Mouse (Mus musculus) ZHBTc4 (cell line): ENCODE results near the gene Map3k7.

Experiments used
- DNase-seq: peaks from one replicate; pipeline ENCODE4 v3.0.0-alpha.2; 2011; ENCODE audit warnings: low read depth, low spot score

The Map3k7 gene

GRCm38 (mm10) chr4:31963354-31964193 lies at the start of gene Map3k7:
Map3k7 (plus strand) TSS chr4:31964097.
- peak; percentile 98 for DNase-seq

GRCm38 (mm10) chr4:31915114-31915513 lies 48.8 kb upstream of the Map3k7 start:
- no peak for DNase-seq

- DNase-seq: no peak
These were observed 45.2 kb upstream of the Map3k7 start for GRCm38 (mm10) chr4:31918717-31919116.

DNA sequence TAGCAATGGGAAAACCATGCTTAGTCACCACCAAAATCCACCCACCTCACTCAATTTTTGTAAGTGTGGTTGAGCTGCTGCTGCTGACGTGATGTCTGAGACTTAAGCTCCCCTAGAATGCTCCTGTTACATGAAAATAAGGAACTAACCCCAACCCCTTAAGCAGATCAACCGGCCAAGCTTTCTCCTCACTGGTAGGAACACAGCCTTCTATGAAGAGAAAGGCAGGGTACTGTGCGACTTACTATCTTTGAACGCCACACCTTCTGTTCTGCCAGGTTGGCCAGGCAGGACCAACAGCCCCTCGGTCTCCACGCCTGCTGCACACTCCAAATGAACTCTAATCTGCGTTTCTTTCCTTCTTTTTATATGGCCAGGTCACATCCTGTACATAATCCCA lies 41.7 kb upstream of the Map3k7 start:
- no peak for DNase-seq

DNA sequence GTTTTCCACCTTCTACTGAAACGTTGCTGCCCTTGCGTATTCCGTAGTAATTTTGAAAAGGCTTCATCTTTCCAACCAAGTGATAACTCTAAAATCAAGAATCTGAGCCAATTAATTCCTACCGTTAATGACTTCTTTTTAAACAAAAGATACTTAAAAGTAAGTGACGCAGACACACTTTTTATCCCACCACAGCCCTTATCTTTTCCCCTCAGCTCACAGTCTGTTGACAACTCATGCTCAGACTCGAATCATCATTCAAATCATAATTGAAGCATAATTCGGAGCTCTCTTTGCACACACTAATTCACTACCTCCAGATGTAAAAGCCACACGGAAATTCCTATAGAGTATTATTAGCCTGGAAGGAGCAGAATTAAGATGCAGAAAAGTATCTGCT lies 40.5 kb upstream of the Map3k7 start:
- DNase-seq: no peak

DNA sequence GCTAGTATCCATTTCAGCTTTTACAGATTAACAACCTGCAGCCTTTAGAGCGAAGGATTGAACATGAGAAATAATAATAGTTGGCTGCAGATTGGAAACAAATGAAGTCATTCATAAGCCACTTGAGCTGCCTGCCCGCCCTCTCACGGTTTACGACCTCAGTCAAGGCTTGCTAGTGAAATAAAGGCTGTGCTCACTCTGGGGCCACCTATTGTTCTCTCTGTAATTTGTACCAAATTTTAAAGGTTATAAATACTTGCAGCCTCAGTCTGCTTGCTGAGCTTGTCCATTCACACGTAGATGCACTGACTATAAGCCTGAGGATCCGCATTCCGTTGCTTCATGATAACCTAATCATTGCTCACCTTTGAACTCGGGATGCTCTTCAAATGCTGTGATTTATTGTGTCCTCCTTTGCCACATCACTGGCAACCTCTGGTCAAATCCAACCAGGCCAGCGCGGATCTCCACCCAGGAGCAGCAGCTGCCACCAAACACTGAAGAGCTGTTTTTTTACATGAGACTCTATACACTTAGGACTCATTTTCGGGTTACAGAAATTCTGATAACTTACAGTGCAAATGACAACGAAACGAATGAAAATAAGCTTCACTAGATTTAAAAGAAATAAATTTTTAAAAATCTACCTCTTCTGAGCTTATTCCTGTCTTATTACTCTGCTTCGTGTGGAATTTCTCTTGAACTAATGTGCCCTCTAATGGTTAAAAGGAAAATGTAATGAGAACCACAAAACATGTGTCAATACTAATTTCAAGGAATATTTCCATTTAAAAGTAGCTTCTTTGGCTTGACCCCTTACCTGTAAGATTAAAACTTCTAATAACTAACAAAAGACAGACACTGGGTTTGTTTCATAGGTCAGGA lies 39.4 kb upstream of the Map3k7 start:
- DNase-seq: peak; percentile 3

GRCm38 (mm10) chr4:31933171-31933570 lies 30.7 kb upstream of the Map3k7 start:
- DNase-seq: no peak

GRCm38 (mm10) chr4:31935831-31936306 lies 28.0 kb upstream of the Map3k7 start:
- no peak for DNase-seq

DNA sequence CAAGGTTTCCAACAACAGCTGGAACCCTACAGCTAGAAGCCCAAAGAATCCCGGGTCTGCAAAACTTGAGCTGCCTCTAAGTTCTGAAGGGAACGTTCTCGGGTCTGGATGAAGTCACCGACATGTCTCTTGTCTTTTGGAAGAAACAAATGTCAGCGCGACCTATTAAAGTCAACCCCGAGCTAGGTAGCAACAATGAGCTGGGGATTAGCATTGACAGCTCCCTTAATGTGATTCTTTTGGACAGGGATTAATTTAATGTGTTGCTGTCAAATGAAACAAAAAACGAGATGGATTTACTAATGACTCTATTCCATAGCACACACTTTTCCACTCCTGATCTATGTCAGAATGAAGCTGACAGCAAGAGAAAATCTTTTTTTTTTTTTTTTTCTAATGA lies 27.5 kb upstream of the Map3k7 start:
- DNase-seq: no peak

DNA sequence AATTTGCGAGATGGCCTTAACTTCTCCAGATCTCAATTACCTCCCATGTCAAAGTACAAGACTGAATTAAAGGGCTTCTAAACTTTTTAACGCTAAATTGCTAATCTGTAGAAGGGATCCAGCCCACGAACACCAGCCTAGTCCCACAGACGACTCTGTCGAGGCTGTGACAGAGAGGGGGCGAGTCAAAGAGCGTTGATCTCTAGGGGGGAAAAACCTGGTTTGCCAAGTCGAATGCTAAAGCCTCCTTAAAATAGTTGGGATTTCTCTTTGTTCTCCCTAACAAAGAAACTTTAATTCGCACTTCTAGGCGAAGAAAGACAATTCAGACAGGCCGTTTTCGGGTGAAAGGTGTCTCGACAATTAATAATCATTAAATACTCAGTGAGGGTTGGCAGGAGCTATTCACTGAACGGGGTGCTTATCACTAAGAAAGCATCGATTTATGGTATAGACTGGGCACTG lies 27.0 kb upstream of the Map3k7 start:
- no peak for DNase-seq

DNA sequence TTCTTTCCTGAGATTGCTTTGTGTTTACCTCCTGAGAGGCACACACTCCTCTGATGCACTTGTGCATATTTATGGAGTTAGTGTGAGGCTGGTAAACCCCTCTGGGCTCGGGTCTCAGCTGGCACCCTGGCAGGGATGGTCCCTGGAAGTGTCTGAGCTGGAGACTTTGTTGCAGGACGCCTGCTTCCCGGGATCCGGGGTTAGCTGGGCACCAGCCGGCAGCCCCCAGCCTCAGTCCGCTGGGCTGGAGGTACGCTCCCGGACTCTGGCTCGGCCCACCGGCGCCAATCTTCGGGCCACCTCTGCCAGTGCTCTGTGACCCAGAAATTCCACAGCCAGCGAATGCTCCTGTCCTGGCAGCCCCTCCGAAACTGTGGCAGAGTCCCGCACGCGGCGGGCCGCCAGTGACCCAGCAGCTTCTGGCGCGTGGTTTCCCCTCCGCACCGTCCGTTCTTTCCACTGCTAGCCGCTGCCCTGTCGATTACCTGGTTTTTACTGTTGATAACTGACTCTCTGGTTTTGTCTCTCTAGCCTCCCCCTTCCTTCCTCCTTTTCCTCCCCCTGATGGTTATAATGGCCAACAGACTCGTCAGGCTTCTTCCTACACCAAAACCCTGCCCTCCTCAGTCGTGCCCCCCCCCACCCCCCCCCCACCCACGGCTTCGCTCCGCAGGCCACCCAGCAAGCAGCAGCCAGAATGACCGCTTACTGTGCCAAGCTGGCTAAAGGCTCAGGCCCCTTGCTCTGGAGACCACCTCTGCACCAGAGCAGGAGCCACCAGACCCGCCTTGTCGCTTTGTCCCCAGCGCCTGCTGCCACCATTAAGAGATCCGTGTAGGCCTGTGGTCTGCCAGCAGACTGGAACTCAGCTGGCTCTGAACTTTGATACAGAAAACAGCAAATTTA lies 26.3 kb upstream of the Map3k7 start:
- peak; percentile 34 for DNase-seq

DNA sequence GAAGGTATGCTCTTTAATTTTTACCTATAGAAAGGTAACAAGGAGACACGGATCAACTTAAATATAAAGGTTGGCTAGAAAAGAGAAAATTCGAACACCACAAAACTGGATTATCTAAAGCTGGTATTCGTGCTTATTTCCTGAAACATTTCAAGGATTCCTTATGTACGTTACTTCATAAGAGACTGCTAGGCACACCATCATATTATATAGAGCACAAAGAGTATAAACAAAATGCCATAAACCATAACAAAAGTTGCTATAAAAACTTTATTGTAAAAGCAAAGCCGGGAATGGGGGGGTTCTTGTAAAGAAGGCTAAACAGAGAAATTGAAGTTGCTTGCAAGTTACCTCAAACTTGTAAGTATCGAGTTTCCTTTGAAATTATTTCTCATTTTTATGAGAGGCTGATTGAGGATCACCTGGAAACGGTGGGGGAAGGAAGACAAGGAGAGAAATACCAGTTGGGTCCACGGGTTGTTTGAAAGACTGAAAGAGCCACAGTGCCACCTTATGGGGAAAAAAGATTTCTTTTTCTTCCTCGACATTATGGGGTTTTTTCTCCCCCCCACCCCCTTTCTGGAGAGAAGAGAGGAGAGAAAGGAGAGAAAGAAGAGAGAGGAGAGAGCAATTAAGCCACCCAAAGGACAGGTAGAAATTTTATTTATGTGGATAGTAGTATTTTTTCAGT lies 25.3 kb upstream of the Map3k7 start:
- DNase-seq: peak; percentile 41

GRCm38 (mm10) chr4:31941616-31942015 lies 22.3 kb upstream of the Map3k7 start:
- peak; percentile 14 for DNase-seq

DNA sequence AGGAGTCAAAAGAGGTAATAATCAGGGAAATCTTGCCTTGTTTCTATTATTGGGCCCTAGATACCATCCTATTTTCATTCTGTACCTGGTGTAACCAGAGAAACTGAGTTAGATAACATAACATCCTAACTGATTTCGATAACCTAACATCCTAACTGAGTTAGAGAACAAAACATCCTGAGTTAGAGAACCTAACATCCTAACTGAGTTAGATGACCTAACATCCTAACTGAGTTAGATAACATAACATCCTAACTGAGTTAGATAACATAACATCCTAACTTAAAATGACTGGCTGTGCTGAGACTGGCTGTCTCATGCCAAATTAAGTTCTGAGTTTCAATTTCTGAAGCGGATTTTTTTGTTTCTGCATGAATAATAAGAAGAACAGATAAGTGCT lies 20.9 kb upstream of the Map3k7 start:
- no peak for DNase-seq

DNA sequence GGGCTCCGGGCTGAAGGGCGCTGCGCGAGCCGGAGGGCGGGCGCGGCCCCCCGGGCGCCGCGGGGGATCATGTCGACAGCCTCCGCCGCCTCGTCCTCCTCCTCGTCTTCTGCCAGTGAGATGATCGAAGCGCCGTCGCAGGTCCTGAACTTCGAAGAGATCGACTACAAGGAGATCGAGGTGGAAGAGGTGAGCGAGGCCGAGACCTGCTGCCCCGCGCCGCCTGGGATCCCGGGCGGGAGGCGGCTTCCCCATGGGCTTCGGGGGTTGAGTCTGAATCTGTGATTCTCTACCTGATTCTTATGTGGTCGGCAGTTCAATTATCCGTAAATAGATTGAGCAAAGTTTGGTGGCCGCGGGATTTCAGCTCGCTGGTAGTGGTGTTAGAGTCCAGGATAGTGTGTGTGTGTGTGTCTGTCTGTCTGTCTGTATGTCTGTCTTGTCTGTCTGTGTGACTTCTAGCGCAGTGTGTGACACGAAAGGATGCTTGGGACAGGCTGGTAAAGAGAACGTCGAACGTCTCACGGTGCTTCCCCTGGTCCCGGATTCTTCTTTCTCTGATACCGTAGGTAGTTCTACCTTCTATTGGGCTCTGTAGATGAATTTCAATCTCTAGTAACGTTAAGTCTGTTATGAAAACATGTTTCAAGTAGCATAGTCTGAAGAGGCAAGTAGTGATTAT lies 438 bp downstream of the Map3k7 start:
- DNase-seq: no peak

- DNase-seq: no peak
These were observed 1.3 kb downstream of the Map3k7 start for GRCm38 (mm10) chr4:31965208-31965607.

GRCm38 (mm10) chr4:31971437-31971836 lies 7.5 kb downstream of the Map3k7 start:
- no peak for DNase-seq

DNA sequence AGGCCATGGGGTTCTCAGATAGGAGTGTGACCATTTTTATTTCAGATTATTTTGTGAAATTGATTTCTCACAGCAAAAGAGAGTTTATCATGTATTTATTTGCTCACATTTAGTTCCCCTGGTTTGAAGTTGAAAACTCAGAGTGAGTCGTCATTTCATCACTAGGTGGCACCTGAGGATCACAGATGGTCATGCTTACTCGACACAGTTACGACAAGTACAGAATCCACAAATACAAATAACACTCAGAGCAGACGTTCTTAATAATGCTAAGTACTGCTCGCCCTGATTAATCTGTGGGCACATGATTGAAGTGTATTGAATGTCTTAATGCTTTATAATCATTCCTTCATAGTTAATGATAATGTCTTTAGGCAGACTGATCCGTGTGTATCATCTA lies 8.3 kb downstream of the Map3k7 start:
- DNase-seq: no peak

- no peak for DNase-seq
These were observed 11.5 kb downstream of the Map3k7 start for GRCm38 (mm10) chr4:31975260-31975950.

DNA sequence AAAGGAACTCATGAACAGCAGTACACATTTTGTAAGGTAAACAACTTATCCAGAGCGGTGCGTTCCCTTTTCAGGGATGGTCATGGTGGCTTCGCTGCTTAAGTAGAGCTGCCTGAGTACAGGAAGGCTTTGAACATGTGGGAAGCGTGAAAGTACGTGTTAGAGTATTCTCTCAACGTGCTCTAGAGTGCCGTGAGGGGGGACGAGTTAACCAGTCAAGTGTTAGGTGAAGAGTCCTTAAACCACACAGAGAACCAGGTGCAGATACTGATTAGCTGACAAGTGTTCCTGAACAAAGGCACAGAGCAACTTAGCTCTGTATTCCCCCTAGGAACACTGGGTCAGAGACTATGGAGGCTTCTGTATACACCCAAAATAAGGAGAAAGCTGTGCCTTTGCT lies 18.0 kb downstream of the Map3k7 start:
- DNase-seq: no peak
